Mouse (Mus musculus) midbrain, embryonic 15.5 days (tissue): ENCODE measurements around the gene Gm47955. TPM values are rescaled to one million over a fixed set of nuclear protein-coding genes. Genes with fewer than 3 reads are reported as not detected.
"Not testable (repeated sequence)": the region's sequence is repeated elsewhere in the genome, so short reads cannot be mapped to it uniquely, and the experiment has no call there.

Experiments used
- ATAC-seq: fragments of 200-750 bp; cut with Nextera tagmentation; replicated peaks from 2 replicates; pipeline ENCODE4 v1.8.0; 2017; ENCODE audit warnings: moderate TSS enrichment
- H3K27ac ChIP-seq: fragments of 300-500 bp; sonication (generic); 2 replicates; pipeline ENCODE4 v1.5.1; 2015; ENCODE audit warnings: mild to moderate bottlenecking, inconsistent platforms
- H3K27me3 ChIP-seq: fragments of 300-500 bp; sonication (generic); replicated peaks from 2 replicates; pipeline ENCODE4 v1.6.1; 2015; ENCODE audit warnings: inconsistent platforms
- H3K36me3 ChIP-seq: fragments of 300-500 bp; sonication (generic); replicated peaks from 2 replicates; pipeline ENCODE4 v1.6.1; 2015; ENCODE audit warnings: inconsistent platforms
- H3K4me1 ChIP-seq: fragments of 300-500 bp; sonication (generic); 2 replicates; pipeline ENCODE4 v1.6.1; 2015; ENCODE audit warnings: inconsistent platforms
- H3K4me2 ChIP-seq: fragments of 300-500 bp; sonication (generic); 2 replicates; pipeline ENCODE4 v1.6.1; 2015; ENCODE audit warnings: inconsistent platforms, mild to moderate bottlenecking, moderate library complexity
- H3K4me3 ChIP-seq: fragments of 300-500 bp; sonication (generic); 2 replicates; pipeline ENCODE4 v1.5.1; 2015; ENCODE audit warnings: mild to moderate bottlenecking, inconsistent platforms
- H3K9ac ChIP-seq: fragments of 300-500 bp; sonication (generic); 2 replicates; pipeline ENCODE4 v1.6.1; 2015; ENCODE audit warnings: mild to moderate bottlenecking, inconsistent platforms
- H3K9me3 ChIP-seq: fragments of 300-500 bp; sonication (generic); 2 replicates; pipeline ENCODE4 v1.6.1; 2016; ENCODE audit warnings: inconsistent platforms
- WGBS: fragments of 180-500 bp; shearing (Covaris S2); methylation state at CpG from one replicate; pipeline ENCODE4 v1.1.7; 2015; ENCODE audit warnings: mixed read lengths; 5-methylcytosine and 5-hydroxymethylcytosine counted together
- polyA plus RNA-seq: library from polyadenylated mRNA; unstranded; fragments of >200 nt; fragmentation: Nextera tagmentation; extraction: Ambion mirVana; gene quantifications from 2 replicates; pipeline ENCODE4 v1.2.1, GENCODE M21; 2015

Gm47955 gene
- polyA plus RNA-seq, 1 experiment from 2014 or later, result not detected

DNA sequence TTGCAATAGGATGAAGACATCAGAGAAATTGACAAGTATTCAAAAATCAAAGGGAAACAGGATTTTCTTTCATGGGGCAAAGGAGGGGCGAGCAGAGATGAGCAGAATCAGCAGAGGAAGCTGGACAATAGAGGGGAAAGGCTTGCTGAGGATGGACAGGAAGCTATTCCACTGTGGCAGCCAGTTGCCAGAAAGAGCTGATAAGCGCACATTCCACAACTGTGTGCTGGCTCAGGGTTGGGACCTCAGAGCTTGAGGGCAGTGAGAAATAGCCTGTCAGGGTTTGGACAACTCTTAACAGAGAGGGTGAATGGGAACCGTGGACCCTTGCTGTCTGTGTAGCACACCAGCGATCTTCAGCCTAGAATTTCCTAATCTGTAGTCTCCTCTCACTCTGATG is 12.0 kb downstream of the Gm47955 start:
- Histone ChIP-seq H3K27me3 (no peaks in the 10 kb centered on the region), H3K27ac (0 out of 2 replicates have a peak overlapping the region, but pooled peaks have one; percentile 14), H3K4me2 (no peak overlapping the region), H3K9me3 (no peaks in the 10 kb centered on the region), H3K9ac (no peak overlapping the region), H3K4me3 (no peak overlapping the region), H3K4me1 (no peaks in the 10 kb centered on the region), H3K36me3 (no peaks in the 10 kb centered on the region)
- WGBS, result 42% methylated on average over 4 of the region's 4 CpGs
- ATAC-seq, result 0 out of 2 replicates have a peak, but pooled peaks have one; percentile 56

GRCm38 (mm10) chr1:82973244-82973643 is 13.2 kb downstream of the Gm47955 start:
- H3K27me3 ChIP-seq, result no peaks in the 10 kb centered on the region
- H3K4me1 ChIP-seq, result no peaks in the 10 kb centered on the region
- ATAC-seq, result no peak
- H3K36me3 ChIP-seq, result no peaks in the 10 kb centered on the region
- no peak overlapping the region for H3K27ac ChIP-seq
- no peaks in the 10 kb centered on the region for H3K9me3 ChIP-seq
- no peak overlapping the region for H3K4me2 ChIP-seq
- 80% methylated on average over 1 of the region's 1 CpGs for WGBS
- no peak overlapping the region for H3K4me3 ChIP-seq
- H3K9ac ChIP-seq, result no peak overlapping the region

- ATAC-seq, result no peak
- WGBS, result 65% methylated on average over 6 of the region's 6 CpGs
These were observed 13.8 kb downstream of the Gm47955 start for GRCm38 (mm10) chr1:82973901-82974300.

GRCm38 (mm10) chr1:82974342-82974741 is 14.3 kb downstream of the Gm47955 start:
- H3K27me3 ChIP-seq, result no peaks in the 10 kb centered on the region
- no peak overlapping the region for H3K9ac ChIP-seq
- H3K9me3 ChIP-seq, result no peaks in the 10 kb centered on the region
- no peak for ATAC-seq
- H3K27ac ChIP-seq, result no peak overlapping the region
- no peak overlapping the region for H3K4me3 ChIP-seq
- H3K36me3 ChIP-seq, result no peaks in the 10 kb centered on the region
- H3K4me2 ChIP-seq, result no peak overlapping the region
- H3K4me1 ChIP-seq, result no peaks in the 10 kb centered on the region
- WGBS, result 90% methylated on average over 9 of the region's 9 CpGs

More at GRCm38 (mm10) chr1:82973901-82974300, 13.8 kb downstream of the Gm47955 start:
- H3K4me3 ChIP-seq, result no peak overlapping the region
- no peaks in the 10 kb centered on the region for H3K9me3 ChIP-seq
- no peaks in the 10 kb centered on the region for H3K4me1 ChIP-seq
- no peaks in the 10 kb centered on the region for H3K36me3 ChIP-seq
- no peak overlapping the region for H3K9ac ChIP-seq
- no peaks in the 10 kb centered on the region for H3K27me3 ChIP-seq
- no peak overlapping the region for H3K4me2 ChIP-seq
- no peak overlapping the region for H3K27ac ChIP-seq

DNA sequence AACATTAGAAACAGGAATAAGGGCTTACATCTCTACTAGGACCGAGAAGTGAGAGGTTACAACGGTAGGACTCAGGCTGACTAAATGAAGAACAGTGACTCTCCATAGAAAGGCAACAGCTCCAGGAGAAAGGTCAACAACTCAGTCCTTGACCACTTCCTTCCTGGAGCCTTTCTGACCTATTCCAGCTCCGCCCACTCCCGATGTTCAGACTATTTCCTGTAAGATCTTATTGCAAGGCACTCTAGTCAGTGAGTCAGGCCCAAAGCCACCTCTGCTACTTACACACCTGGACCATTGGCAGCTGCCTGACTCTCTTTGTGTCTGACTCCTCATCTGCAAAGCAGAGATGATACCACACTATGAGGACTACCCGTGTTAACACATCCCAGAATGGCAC is 15.7 kb downstream of the Gm47955 start:
- H3K4me1 ChIP-seq, result no peaks in the 10 kb centered on the region
- H3K9ac ChIP-seq, result no peak overlapping the region
- no peak overlapping the region for H3K4me2 ChIP-seq
- no peaks in the 10 kb centered on the region for H3K27me3 ChIP-seq
- WGBS, result 91% methylated on average over 5 of the region's 5 CpGs
- no peaks in the 10 kb centered on the region for H3K36me3 ChIP-seq
- H3K27ac ChIP-seq, result no peak overlapping the region
- ATAC-seq, result no peak
- no peak overlapping the region for H3K4me3 ChIP-seq
- H3K9me3 ChIP-seq, result no peaks in the 10 kb centered on the region

GRCm38 (mm10) chr1:82977840-82978239 is 17.8 kb downstream of the Gm47955 start:
- H3K9ac ChIP-seq, result no peak overlapping the region
- no peak overlapping the region for H3K27ac ChIP-seq
- H3K4me2 ChIP-seq, result no peak overlapping the region
- H3K4me1 ChIP-seq, result no peaks in the 10 kb centered on the region
- ATAC-seq, result no peak
- no peaks in the 10 kb centered on the region for H3K27me3 ChIP-seq
- H3K4me3 ChIP-seq, result no peak overlapping the region
- no peaks in the 10 kb centered on the region for H3K9me3 ChIP-seq
- no peaks in the 10 kb centered on the region for H3K36me3 ChIP-seq

DNA sequence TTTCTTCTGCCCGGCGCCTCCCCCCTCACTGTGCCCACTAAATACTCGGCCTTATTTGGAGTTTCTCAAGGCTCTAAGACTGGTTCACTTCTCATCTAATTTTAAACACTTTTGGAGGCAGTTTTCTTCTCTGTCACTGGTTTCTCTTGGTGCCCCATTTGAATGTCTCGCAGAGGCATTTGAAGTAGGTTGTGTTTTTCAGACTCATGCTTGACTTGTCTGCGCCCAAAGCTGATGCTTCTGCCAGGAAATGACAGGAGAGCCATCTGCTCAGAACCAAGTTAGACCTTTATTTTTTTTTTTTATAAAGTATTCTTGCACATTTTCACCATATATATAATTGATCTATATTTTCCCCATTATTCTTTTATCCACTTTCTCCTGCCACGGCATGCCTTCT is 26.7 kb downstream of the Gm47955 start:
- H3K4me2 ChIP-seq, result no peak overlapping the region
- no peaks in the 10 kb centered on the region for H3K9me3 ChIP-seq
- no peaks in the 10 kb centered on the region for H3K4me1 ChIP-seq
- ATAC-seq, result no peak
- WGBS, result 94% methylated on average over 6 of the region's 6 CpGs
- no peaks in the 10 kb centered on the region for H3K36me3 ChIP-seq
- no peak overlapping the region for H3K9ac ChIP-seq
- H3K27ac ChIP-seq, result no peak overlapping the region
- no peaks in the 10 kb centered on the region for H3K27me3 ChIP-seq
- no peak overlapping the region for H3K4me3 ChIP-seq

DNA sequence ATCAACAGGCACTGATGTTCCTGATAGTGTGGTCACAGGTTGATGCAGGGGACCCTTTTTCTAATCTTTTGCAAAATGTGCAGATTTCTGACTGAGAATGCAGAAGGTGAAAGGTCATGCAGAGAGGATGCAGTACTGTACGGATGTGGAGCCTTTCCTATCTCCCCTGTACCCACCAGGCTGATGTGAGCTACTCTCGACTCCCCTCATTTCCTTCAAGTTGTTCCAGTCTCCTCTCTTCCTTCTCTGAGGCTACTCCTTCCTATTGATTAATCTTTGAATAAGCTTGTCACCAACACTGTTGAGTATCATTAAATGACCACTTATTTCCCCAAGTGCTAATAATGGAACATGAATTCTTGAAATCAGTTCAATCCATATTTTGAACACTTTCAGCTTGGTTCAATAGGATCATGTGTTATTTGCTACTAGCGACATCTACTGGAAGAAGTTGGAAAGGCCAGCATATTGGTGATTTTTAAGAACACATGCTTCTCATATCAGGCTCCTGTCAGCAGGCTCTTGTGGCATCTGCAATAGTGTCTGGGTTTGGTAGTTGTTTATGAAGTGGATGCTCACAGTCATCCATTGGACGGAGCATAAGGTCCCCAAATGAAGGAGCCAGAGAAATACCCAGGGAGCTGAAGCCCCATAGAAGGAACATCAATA is 27.6 kb downstream of the Gm47955 start:
- no peak overlapping the region for H3K9ac ChIP-seq
- no peaks in the 10 kb centered on the region for H3K9me3 ChIP-seq
- H3K4me2 ChIP-seq, result no peak overlapping the region
- no peaks in the 10 kb centered on the region for H3K27me3 ChIP-seq
- no peaks in the 10 kb centered on the region for H3K36me3 ChIP-seq
- H3K4me3 ChIP-seq, result no peak overlapping the region
- H3K27ac ChIP-seq, result no peak overlapping the region
- 40% methylated on average over 4 of the region's 4 CpGs for WGBS
- no peaks in the 10 kb centered on the region for H3K4me1 ChIP-seq
- ATAC-seq, result peak; percentile 88

GRCm38 (mm10) chr1:82991062-82991461 is 31.0 kb downstream of the Gm47955 start:
- Histone ChIP-seq H3K4me2 (no peak overlapping the region), H3K36me3 (no peaks in the 10 kb centered on the region), H3K27me3 (no peaks in the 10 kb centered on the region), H3K27ac (no peak overlapping the region), H3K4me1 (no peaks in the 10 kb centered on the region), H3K4me3 (no peak overlapping the region), H3K9me3 (no peaks in the 10 kb centered on the region), H3K9ac (no peak overlapping the region)
- no peak for ATAC-seq
- WGBS, result 78% methylated on average over 4 of the region's 4 CpGs

GRCm38 (mm10) chr1:82991596-82991995 is 31.5 kb downstream of the Gm47955 start:
- Histone ChIP-seq H3K36me3 (no peaks in the 10 kb centered on the region), H3K27ac (no peak overlapping the region), H3K27me3 (no peaks in the 10 kb centered on the region), H3K9ac (no peak overlapping the region), H3K4me2 (no peak overlapping the region), H3K4me1 (no peaks in the 10 kb centered on the region), H3K4me3 (no peak overlapping the region), H3K9me3 (no peaks in the 10 kb centered on the region)
- WGBS, result 78% methylated on average over 3 of the region's 3 CpGs
- ATAC-seq, result no peak

DNA sequence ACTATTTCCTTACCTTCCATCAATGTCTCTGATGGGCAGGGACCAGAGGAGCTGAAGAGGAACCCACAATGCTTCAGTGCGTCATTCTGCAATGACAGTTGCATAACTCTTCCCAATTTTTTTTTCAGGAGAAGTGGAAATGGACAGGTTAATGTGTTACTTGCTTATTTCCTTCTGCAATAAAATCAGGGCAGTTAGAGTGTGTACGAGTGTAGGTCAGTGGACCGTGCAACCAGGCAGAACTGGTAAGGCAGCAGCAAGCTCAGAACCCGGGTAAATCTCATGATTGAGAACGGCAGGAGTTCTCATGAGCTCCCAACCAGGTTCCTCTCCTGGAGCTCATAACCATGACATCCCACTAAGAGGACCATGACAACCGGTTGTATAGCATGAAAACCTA is 32.0 kb downstream of the Gm47955 start:
- H3K9ac ChIP-seq, result no peak overlapping the region
- no peak overlapping the region for H3K27ac ChIP-seq
- no peak overlapping the region for H3K4me3 ChIP-seq
- no peaks in the 10 kb centered on the region for H3K36me3 ChIP-seq
- ATAC-seq, result no peak
- H3K27me3 ChIP-seq, result no peaks in the 10 kb centered on the region
- WGBS, result 86% methylated on average over 6 of the region's 6 CpGs
- no peak overlapping the region for H3K4me2 ChIP-seq
- H3K9me3 ChIP-seq, result no peaks in the 10 kb centered on the region
- no peaks in the 10 kb centered on the region for H3K4me1 ChIP-seq

DNA sequence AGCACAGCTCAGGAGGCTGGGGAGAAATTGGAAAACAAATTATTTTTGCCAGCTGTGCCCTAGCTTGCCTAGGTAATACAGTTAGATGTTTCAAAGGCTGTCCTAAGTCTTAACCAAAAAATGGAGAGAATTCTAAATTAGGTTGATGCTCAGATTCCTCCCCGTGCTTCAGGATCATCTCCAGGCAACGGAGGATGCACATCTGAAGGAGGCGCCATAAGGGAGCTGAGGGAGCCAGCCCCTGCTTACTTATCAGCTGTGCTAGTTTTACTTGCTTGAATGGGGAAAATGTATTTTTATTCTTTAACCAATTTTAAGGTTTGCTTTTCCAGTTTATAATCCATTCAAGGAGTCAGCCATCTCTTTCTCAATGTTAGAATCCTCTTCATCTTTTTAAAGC is 33.9 kb downstream of the Gm47955 start:
- WGBS, result 80% methylated on average over 3 of the region's 3 CpGs
- H3K27me3 ChIP-seq, result no peaks in the 10 kb centered on the region
- no peaks in the 10 kb centered on the region for H3K9me3 ChIP-seq
- no peak overlapping the region for H3K27ac ChIP-seq
- no peak overlapping the region for H3K9ac ChIP-seq
- no peaks in the 10 kb centered on the region for H3K36me3 ChIP-seq
- H3K4me2 ChIP-seq, result no peak overlapping the region
- no peaks in the 10 kb centered on the region for H3K4me1 ChIP-seq
- H3K4me3 ChIP-seq, result no peak overlapping the region
- no peak for ATAC-seq

GRCm38 (mm10) chr1:83000306-83000705 is 40.2 kb downstream of the Gm47955 start, which contains the start of gene Gm47959:
TSS of gene Gm47959 (plus strand) at chr1:83000548.
- not testable (repeated sequence) for H3K4me2 ChIP-seq, H3K9ac ChIP-seq, ATAC-seq, H3K27me3 ChIP-seq, H3K9me3 ChIP-seq, H3K4me3 ChIP-seq, H3K27ac ChIP-seq, H3K36me3 ChIP-seq, H3K4me1 ChIP-seq
- 96% methylated on average over 7 of the region's 9 CpGs for WGBS
